Mouse (Mus musculus) left cerebral cortex, adult 11 months (tissue): ENCODE results near the gene Arfip1.
A peak's percentile ranks its signal among the peaks of the same experiment; 100 is the strongest.

Experiments
- DNase-seq: peaks from one replicate; pipeline ENCODE4 v3.0.0; 2022; ENCODE audit warnings: low spot score

Gene Arfip1

GRCm38 (mm10) chr3:84582023-84582912, at the start of gene Arfip1:
Gene Arfip1, minus strand, starts transcription at chr3:84582625.
- peak; percentile 91 for DNase-seq

- no peak for DNase-seq
Measured at GRCm38 (mm10) chr3:84631586-84631985, 49.2 kb upstream of the Arfip1 start.

- no peak for DNase-seq
Measured at GRCm38 (mm10) chr3:84622026-84622425, 39.6 kb upstream of the Arfip1 start.

- DNase-seq: no peak
Measured at GRCm38 (mm10) chr3:84619725-84620124, 37.3 kb upstream of the Arfip1 start.

GRCm38 (mm10) chr3:84619056-84619455, 36.6 kb upstream of the Arfip1 start:
- no peak for DNase-seq

- no peak for DNase-seq
Measured at GRCm38 (mm10) chr3:84618627-84619026, 36.2 kb upstream of the Arfip1 start.

GRCm38 (mm10) chr3:84615856-84616225, 33.4 kb upstream of the Arfip1 start:
- no peak for DNase-seq

GRCm38 (mm10) chr3:84615050-84615855, 32.8 kb upstream of the Arfip1 start:
- peak; percentile 28 for DNase-seq

GRCm38 (mm10) chr3:84610183-84610710, 27.8 kb upstream of the Arfip1 start:
- no peak for DNase-seq

GRCm38 (mm10) chr3:84603212-84603611, 20.8 kb upstream of the Arfip1 start:
- DNase-seq: no peak

GRCm38 (mm10) chr3:84602759-84603158, 20.3 kb upstream of the Arfip1 start:
- no peak for DNase-seq

- no peak for DNase-seq
Measured at GRCm38 (mm10) chr3:84601870-84602495, 19.6 kb upstream of the Arfip1 start.

- no peak for DNase-seq
Measured at GRCm38 (mm10) chr3:84598756-84599155, 16.3 kb upstream of the Arfip1 start.

- no peak for DNase-seq
Measured at GRCm38 (mm10) chr3:84597996-84598734, 15.7 kb upstream of the Arfip1 start.

GRCm38 (mm10) chr3:84595677-84596234, 13.3 kb upstream of the Arfip1 start:
- DNase-seq: no peak

GRCm38 (mm10) chr3:84594894-84595676, 12.7 kb upstream of the Arfip1 start:
- no peak for DNase-seq

GRCm38 (mm10) chr3:84593274-84593673, 10.8 kb upstream of the Arfip1 start, which contains the start of gene Tigd4:
Gene Tigd4, plus strand, starts transcription at chr3:84593574.
- DNase-seq: no peak

- no peak for DNase-seq
Measured at GRCm38 (mm10) chr3:84586736-84587135, 4.3 kb upstream of the Arfip1 start.

- DNase-seq: no peak
Measured at GRCm38 (mm10) chr3:84582913-84583276, 470 bp upstream of the Arfip1 start.

GRCm38 (mm10) chr3:84581696-84582022, 766 bp downstream of the Arfip1 start:
- no peak for DNase-seq

GRCm38 (mm10) chr3:84580716-84581115, 1.7 kb downstream of the Arfip1 start:
- no peak for DNase-seq
